Mouse (Mus musculus) liver, adult 2 months (tissue): ENCODE results near the gene Spats2l.

Experiments used
- CTCF ChIP-seq: fragments of 200-500 bp; IDR thresholded peaks from 2 replicates; pipeline ENCODE4 v1.5.1; 2011; ENCODE audit warnings: low read depth, low read length, control low read depth
- POLR2A ChIP-seq: fragments of 200-500 bp; IDR thresholded peaks from 2 replicates; pipeline ENCODE4 v1.6.1; 2011; ENCODE audit warnings: low read length, control low read depth; ENCODE audit not compliant: insufficient read depth; ENCODE audit errors: extremely low read depth

- TF ChIP-seq CTCF (no peak), POLR2A (no peak)
These were observed 48.7 kb upstream of the Spats2l start for GRCm38 (mm10) chr1:57725268-57725667.
